Mouse (Mus musculus) small intestine, adult 2 months (tissue): Measurements from ENCODE around the gene Rilp. TPM values are rescaled to one million over a fixed set of nuclear protein-coding genes. Genes with fewer than 3 reads are reported as not detected.

ENCODE experiments used
- H3K27ac ChIP-seq: fragments of 200-500 bp; 2 replicates; pipeline ENCODE4 v1.5.1; 2012; ENCODE audit warnings: low read depth, low read length, control low read depth, inconsistent platforms; ENCODE audit not compliant: insufficient read depth
- H3K27me3 ChIP-seq: fragments of 200-500 bp; 2 replicates; pipeline ENCODE4 v1.6.1; 2012; ENCODE audit warnings: mild to moderate bottlenecking, moderate library complexity, low read length, inconsistent platforms; ENCODE audit not compliant: control insufficient read depth, insufficient read depth
- H3K36me3 ChIP-seq: fragments of 200-500 bp; 2 replicates; pipeline ENCODE4 v1.6.1; 2012; ENCODE audit warnings: mild to moderate bottlenecking, low read length, control low read depth, inconsistent platforms; ENCODE audit not compliant: control insufficient read depth, insufficient read depth
- H3K4me1 ChIP-seq: fragments of 200-500 bp; 2 replicates; pipeline ENCODE4 v1.6.1; 2012; ENCODE audit warnings: low read length, inconsistent platforms, mixed read lengths; ENCODE audit not compliant: control insufficient read depth, insufficient read depth, insufficient read length
- H3K4me3 ChIP-seq: fragments of 200-500 bp; 2 replicates; pipeline ENCODE4 v1.5.1; 2012; ENCODE audit warnings: low read depth, mild to moderate bottlenecking, control low read depth, inconsistent platforms, low read length, moderate library complexity
- CTCF ChIP-seq: fragments of 200-500 bp; IDR thresholded peaks from 2 replicates; pipeline ENCODE4 v1.5.1; 2012; ENCODE audit warnings: low read depth, mild to moderate bottlenecking, control low read depth, inconsistent platforms, low read length, moderate library complexity, mixed read lengths; ENCODE audit not compliant: insufficient replicate concordance, insufficient read length; ENCODE audit errors: extremely low read depth
- POLR2A ChIP-seq: fragments of 200-500 bp; IDR thresholded peaks from 2 replicates; pipeline ENCODE4 v1.6.1; 2012; ENCODE audit warnings: low read depth, mild to moderate bottlenecking, control low read depth, inconsistent platforms, low read length, moderate library complexity
- WGBS: fragments of 180-500 bp; shearing (Covaris S2); methylation state at CpG from one replicate; pipeline ENCODE4 v1.1.7; 2018; 5-methylcytosine and 5-hydroxymethylcytosine counted together
- polyA plus RNA-seq: library from polyadenylated mRNA; depleted of rRNA; stranded (reverse); fragments of >200 nt; gene quantifications from 2 replicates; pipeline ENCODE4 v1.2.3, GENCODE M21; 2012

Gene Rilp
- polyA plus RNA-seq, 1 experiment: 15.0 TPM

DNA sequence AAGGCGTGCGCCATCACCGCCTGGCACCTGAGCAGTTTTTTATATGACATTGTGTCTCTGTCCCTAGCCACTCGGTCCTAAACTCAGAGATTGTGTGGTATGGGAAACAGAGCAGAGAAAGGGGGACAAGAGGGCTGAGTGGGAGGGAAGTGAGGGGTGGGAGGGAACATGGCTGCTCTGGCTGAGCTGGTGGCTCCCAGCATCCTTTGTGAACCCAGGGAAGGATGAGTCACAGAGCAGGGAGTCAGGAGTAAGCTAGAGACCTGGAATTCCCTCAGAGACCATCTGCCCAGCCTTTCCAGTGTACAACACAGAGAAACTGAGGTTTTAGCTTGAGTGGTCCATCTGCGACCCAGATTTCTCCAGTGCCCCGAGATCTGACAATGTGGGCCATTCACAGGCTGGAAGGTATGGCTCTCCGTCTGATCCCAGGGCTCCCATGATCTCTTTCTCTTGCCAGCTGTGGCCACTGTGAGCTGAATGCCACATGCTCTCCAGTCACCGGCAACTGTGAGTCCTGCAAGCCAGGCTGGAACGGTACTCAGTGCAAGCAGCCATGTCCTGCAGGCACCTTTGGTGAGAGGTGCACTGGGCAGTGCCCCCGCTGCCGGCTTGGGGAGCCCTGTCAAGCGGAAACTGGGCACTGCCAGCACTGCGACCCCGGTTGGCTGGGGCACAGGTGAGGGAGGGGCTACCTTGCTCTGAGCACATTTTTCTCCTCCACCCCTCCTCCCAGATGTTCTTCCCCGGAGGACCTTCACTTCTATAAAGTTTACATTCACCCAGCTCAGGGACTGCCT lies 10.1 kb downstream of the Rilp start:
- TF ChIP-seq POLR2A (no peak), CTCF (no peak)
- WGBS: 75% methylated on average over 15 of the region's 15 CpGs
- Histone ChIP-seq H3K27ac (no peak overlapping the region), H3K27me3 (no peaks in the 10 kb centered on the region), H3K36me3 (peaks cover 3% of the 10 kb centered on the region; the same call in 1 of the 2 replicates), H3K4me3 (no peak overlapping the region), H3K4me1 (no peaks in the 10 kb centered on the region)

DNA sequence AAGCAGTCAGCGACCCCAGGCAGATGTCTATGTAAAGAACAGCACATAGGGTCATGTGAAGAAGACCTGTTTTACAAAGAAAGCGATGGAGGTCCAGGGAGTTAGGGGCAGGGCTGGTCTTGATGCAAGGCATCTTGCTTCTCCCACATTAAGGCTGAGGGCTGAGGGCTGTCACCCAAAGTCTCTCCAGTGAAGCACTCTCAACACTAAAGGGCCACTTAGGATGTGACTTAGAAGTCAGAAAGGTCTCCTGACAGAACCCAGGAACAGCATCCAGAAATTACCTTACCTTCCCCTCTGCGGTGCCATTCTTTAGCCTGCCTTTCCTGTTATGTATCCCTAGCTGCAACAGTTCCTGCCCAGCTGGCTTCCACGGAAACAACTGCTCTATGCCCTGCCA lies 11.7 kb downstream of the Rilp start:
- no peaks in the 10 kb centered on the region for H3K4me1 ChIP-seq
- no peak for TF ChIP-seq CTCF
- no peak for TF ChIP-seq POLR2A
- WGBS: 88% methylated on average over 4 of the region's 4 CpGs

DNA sequence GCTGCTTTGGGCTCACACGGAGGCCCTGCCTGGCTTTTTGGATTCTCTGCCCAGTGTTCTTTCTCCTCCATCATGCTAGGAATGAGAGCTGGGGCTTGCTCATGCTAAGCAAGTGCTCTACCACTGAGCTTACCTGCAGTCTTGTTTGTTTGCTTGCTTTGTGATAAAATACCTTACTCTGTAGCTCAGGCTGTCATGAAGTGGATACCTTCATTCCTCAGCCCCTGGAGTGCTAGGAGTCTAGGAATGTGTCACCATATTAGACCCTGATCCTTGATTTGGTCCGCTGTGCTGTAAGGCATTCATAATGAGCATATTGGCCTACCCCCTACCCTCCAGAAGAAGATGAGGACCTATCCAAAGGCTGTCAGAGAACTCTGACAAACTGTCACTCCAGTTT lies 12.9 kb downstream of the Rilp start:
- Histone ChIP-seq H3K27ac (no peak overlapping the region), H3K4me3 (no peak overlapping the region), H3K4me1 (no peaks in the 10 kb centered on the region), H3K36me3 (0 out of 2 replicates have a peak, but pooled peaks cover 7% of the 10 kb centered on the region), H3K27me3 (no peaks in the 10 kb centered on the region)
- TF ChIP-seq POLR2A: no peak
- TF ChIP-seq CTCF: no peak
- WGBS: 93% methylated on average over 2 of the region's 2 CpGs

More for the DNA sequence above, 11.7 kb downstream of the Rilp start:
- no peak overlapping the region for H3K27ac ChIP-seq
- no peaks in the 10 kb centered on the region for H3K27me3 ChIP-seq
- H3K4me3 ChIP-seq: no peak overlapping the region
- H3K36me3 ChIP-seq: 0 out of 2 replicates have a peak, but pooled peaks cover 7% of the 10 kb centered on the region

DNA sequence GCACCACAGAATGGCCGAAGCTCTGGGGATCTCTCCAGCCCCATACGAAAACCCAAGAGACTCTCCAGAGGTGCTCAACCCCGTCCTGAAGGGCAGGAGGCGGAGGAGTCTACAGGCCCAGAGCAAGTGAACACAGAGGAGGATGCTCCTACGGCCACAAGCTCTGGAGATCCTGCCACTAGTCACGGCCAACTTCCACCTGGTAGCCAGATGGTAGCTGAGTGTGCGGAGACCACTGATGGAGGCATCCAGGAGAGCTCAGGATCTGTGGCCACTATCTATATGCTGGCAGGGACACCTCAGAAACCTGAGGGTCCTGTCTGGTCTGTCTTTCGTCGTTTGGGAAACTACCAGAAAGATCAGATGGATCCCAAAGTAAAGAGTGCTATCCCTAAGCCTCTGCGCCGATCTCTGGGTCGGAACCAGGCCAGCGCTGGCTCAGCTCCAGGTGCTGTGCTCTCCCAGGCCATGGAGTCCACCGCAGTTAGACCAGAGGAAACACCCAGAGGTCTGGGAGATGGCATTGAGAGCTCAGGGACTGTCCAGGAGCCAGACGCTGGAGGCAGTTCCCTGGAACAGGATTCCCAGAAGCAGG lies 15.7 kb downstream of the Rilp start:
- WGBS: 87% methylated on average over 15 of the region's 15 CpGs
- Histone ChIP-seq H3K36me3 (0 out of 2 replicates have a peak, but pooled peaks cover 7% of the 10 kb centered on the region), H3K4me1 (peaks cover 2% of the 10 kb centered on the region; the same call in 1 of the 2 replicates), H3K27me3 (no peaks in the 10 kb centered on the region), H3K27ac (no peak overlapping the region), H3K4me3 (no peak overlapping the region)
- no peak for TF ChIP-seq CTCF
- TF ChIP-seq POLR2A: no peak

DNA sequence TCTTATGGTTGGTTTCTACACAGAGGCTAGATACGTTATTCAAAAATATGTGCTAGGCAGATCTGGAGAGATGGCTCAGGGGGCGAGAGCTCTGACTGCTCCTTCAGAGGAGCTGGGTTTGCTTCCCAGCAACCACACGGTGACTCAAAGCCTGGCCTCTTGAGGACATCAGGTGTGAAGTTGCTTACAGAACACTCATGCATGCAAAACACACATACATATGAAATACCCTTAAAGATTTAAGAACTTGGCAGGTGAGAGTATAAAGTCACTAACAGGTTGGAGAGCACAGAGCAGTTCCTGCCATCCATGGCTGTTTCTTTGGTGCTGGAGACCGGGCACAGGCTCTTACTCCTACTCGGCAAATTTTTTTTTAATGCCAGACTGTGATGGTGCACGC lies 17.0 kb downstream of the Rilp start:
- Histone ChIP-seq H3K4me1 (peaks cover 2% of the 10 kb centered on the region; the same call in 1 of the 2 replicates), H3K4me3 (no peak overlapping the region), H3K27ac (no peak overlapping the region), H3K36me3 (0 out of 2 replicates have a peak, but pooled peaks cover 7% of the 10 kb centered on the region), H3K27me3 (no peaks in the 10 kb centered on the region)
- WGBS: 87% methylated on average over 6 of the region's 6 CpGs
- TF ChIP-seq POLR2A (no peak), CTCF (no peak)

DNA sequence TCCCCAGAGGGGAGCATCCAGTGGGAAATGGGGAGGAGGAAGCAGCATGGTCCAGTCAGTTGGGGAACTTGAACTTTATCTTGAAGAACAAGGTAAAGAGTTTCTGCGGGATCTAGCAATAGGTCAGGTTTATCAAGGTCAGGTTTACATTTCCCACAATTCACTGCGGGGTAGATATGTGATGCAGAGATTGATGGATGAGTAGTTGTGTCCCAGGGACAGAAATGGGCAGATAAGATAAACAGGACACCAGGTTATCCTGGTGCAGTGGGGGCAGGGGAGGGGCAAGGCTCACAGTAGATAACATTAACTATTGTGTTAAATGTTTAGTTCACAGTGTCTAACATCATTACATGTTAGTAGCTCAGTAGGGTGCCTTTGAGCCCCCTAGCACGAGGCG lies 19.9 kb downstream of the Rilp start:
- H3K4me3 ChIP-seq: no peak overlapping the region
- 0 out of 2 replicates have a peak, but pooled peaks cover 3% of the 10 kb centered on the region for H3K36me3 ChIP-seq
- no peak for TF ChIP-seq POLR2A
- TF ChIP-seq CTCF: no peak
- peaks cover 2% of the 10 kb centered on the region for H3K4me1 ChIP-seq
- 31% methylated on average over 4 of the region's 4 CpGs for WGBS
- peak overlapping the region; percentile 58; the same call in 1 of the 2 replicates for H3K27ac ChIP-seq
- H3K27me3 ChIP-seq: no peaks in the 10 kb centered on the region

DNA sequence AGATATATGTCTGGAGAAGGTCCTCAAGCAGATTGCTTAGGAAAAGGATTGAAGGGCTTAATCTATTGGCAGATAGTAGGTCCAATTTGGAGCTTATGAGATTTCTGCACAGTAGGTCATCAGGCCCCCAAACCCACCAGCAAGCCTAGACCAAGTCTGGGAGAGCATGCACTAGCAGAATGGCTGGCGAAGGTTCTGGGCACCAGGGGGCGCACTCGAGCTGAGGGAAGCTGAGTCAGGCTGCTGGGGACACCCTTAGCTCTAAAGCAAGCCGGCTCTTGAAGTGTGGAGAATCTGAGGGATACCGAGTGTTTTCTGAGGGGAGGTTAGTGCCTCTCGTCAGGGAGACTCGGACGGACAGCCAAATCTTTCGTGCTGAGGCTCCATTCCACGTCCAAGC lies 20.4 kb downstream of the Rilp start:
- 0% methylated on average over 10 of the region's 10 CpGs for WGBS
- Histone ChIP-seq H3K27me3 (no peaks in the 10 kb centered on the region), H3K4me1 (peaks cover 2% of the 10 kb centered on the region), H3K36me3 (0 out of 2 replicates have a peak, but pooled peaks cover 3% of the 10 kb centered on the region), H3K27ac (peak overlapping the region; percentile 91), H3K4me3 (peak overlapping the region; percentile 75)
- peak; percentile 95 for TF ChIP-seq CTCF
- no peak for TF ChIP-seq POLR2A
